Mouse (Mus musculus): Measurements from ENCODE around the gene Bbc3.

DNA sequence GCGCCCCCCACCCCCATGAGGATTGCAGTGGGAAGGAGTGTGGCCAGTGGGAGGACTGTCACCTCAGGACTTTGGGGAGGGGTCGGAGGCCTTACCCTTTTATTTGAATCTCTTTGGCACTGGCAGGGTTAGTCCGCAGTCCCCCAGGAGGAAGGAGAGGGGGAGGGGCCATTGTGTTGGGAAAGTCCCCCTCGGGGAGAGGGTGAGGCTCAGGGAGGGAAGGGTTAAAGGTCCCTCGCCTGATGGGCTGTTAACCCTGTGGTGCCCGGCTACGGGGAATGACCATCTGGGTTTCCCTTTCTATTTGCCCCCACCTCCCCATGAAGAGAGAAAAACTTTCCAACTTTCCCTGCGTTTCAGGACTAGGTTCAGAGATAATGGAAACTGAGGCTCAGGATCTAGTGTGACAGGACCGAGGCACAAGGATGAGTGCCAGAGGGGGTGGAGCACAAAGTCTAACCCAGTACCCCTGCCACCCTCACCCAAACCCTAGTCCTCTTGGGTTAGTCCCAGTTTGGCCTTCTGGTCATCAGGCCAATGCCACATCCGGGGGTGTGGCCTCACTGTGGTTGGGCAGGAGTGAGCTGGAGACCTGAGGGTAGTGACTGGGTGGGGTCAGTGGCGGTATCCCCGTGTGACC lies 4.6 kb downstream of the Bbc3 start:
- TF ChIP-seq CTCF (IDR thresholded peaks at IDR 0.05) (no peak), EP300 (IDR thresholded peaks at IDR 0.05) (no peak)
